Mouse (Mus musculus): ENCODE results near the gene Celf5. TPM values are rescaled to one million over a fixed set of nuclear protein-coding genes. Genes with fewer than 3 reads are reported as not detected.

Celf5 gene
- polyA plus RNA-seq, 1 experiment = 309 TPM

DNA sequence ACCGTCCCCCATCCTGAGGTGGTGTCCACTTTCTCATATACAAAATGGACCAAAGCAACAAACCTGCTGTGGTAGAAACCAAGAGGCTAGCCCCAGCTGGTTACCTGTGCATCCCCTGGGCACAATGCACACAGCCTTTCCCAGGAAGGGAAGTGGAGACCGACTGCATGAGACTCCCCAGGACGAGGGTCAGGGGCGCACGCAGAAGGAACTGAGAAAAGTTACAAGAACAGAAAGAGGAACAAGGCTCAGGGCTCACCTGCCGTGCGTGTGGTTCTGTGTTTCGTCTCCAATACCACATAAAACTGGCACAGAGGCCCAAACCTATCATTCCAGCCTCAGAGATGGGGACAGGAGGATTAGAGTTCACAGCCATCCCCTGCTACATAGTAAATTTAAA lies 34.7 kb upstream of the Celf5 start:
- TF ChIP-seq CTCF (IDR thresholded peaks at IDR 0.05; ENCODE audit: extremely low read depth, insufficient read depth, low read length) (no peak), POLR2A (IDR thresholded peaks at IDR 0.05; ENCODE audit: extremely low read depth, insufficient read depth, low read length) (no peak)
- Histone ChIP-seq H3K4me1 (ENCODE audit: control insufficient read depth, insufficient read depth, low read length) (no peaks in the 10 kb centered on the region), H3K27ac (ENCODE audit: insufficient read depth, low read length) (peak overlapping the region; percentile 55; the same call in 1 of the 2 replicates), H3K4me3 (ENCODE audit: insufficient read depth, low read length) (no peak overlapping the region)

DNA sequence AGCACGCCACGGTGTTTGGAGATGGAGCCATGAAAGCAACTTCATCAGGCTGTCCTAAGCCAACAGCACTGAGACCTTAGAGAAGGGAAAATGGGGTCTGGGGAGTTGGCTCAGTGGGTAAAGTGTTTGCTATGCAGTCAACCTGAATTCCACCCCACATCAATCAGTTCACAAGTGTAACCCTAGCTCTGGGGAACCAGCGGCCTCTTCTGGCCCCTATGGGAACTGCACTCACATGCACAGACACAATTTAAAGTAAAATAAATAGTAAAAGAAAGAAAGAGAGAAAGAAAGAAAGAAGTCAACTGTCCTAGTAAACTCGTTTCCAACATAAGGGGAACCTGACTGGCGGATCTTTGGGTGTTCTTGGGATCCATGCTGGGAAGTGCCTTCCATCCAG lies 31.3 kb upstream of the Celf5 start:
- no peak overlapping the region for H3K4me3 ChIP-seq (ENCODE audit: insufficient read depth, low read length)
- no peak for TF ChIP-seq POLR2A (IDR thresholded peaks at IDR 0.05; ENCODE audit: extremely low read depth, insufficient read depth, low read length)
- no peak for TF ChIP-seq CTCF (IDR thresholded peaks at IDR 0.05; ENCODE audit: extremely low read depth, insufficient read depth, low read length)
- H3K27ac ChIP-seq (ENCODE audit: insufficient read depth, low read length) = no peak overlapping the region
- H3K4me1 ChIP-seq (ENCODE audit: control insufficient read depth, insufficient read depth, low read length) = no peaks in the 10 kb centered on the region

DNA sequence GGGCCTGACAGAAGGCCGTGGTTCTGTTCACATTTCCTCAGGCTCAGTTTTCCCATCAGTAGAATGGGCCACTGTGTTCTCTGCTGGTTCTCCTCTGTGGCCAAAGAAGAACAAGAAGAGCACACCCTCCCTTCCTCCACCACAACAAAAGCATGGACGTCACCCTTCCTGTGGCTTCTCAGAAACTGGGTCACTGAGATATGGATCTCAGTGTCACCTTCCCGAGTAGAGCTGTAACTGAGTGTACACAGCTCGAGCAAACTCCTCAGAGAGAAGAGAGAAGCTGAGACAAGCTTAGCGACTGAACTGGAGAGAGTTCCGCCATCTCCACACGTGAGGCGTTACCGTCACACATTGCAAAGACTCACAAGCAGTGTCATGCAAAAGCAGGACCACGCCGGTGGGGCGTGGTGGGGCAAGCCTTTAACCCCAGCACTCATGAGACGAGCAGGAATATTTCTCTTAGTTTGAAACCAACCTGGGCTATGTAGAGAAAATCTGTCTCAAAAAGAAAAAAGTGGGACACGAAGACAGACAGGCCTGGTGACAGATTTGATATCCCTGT lies 27.8 kb upstream of the Celf5 start:
- H3K27ac ChIP-seq (ENCODE audit: insufficient read depth, low read length) = no peak overlapping the region

DNA sequence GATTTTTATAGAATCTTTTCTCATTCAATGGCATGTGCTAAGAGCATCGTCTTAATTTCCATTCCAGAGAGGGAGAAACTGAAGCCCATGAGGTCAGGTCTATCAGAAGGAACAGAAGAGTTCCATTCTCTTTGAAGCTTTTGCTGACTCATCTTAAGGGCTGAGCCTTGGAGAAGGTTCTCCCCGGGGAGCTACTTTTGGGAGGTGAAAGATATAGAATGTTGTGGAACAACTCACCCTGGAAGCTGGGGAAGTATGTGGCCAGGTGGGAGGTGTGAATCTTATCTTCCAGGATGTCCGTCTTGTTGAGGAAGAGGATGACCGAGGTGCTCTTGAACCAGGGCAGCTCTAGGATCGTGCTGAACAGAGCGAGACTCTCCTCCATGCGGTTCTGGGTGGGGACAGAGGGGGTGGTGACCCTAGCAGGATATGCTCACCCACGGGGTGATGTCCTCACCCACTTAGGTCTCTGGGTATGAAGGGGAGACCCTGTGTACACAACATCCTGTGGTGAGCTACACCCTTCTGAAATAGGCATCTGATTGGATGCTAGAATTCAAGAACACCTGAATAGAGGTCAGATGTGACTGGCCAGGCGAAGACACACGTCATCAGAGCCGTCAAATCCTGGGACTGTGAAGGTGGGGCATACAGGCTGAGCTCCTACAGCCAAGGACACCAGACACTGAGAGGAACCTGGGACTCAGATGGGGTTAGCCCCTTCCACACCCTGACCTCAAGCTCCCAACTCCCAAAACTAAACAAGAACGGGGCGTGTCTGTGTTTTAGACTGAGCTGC lies 25.4 kb upstream of the Celf5 start:
- no peak overlapping the region for H3K4me3 ChIP-seq (ENCODE audit: insufficient read depth, low read length)
- H3K4me1 ChIP-seq (ENCODE audit: control insufficient read depth, insufficient read depth, low read length) = no peaks in the 10 kb centered on the region
- H3K27ac ChIP-seq (ENCODE audit: insufficient read depth, low read length) = no peak overlapping the region
- TF ChIP-seq CTCF (IDR thresholded peaks at IDR 0.05; ENCODE audit: extremely low read depth, insufficient read depth, low read length) = no peak
- TF ChIP-seq POLR2A (IDR thresholded peaks at IDR 0.05; ENCODE audit: extremely low read depth, insufficient read depth, low read length) = no peak

More for the DNA sequence above, 27.8 kb upstream of the Celf5 start:
- Histone ChIP-seq H3K4me1 (ENCODE audit: control insufficient read depth, insufficient read depth, low read length) (no peaks in the 10 kb centered on the region), H3K4me3 (ENCODE audit: insufficient read depth, low read length) (no peak overlapping the region)
- TF ChIP-seq CTCF (IDR thresholded peaks at IDR 0.05; ENCODE audit: extremely low read depth, insufficient read depth, low read length) = no peak
- TF ChIP-seq POLR2A (IDR thresholded peaks at IDR 0.05; ENCODE audit: extremely low read depth, insufficient read depth, low read length) = no peak

DNA sequence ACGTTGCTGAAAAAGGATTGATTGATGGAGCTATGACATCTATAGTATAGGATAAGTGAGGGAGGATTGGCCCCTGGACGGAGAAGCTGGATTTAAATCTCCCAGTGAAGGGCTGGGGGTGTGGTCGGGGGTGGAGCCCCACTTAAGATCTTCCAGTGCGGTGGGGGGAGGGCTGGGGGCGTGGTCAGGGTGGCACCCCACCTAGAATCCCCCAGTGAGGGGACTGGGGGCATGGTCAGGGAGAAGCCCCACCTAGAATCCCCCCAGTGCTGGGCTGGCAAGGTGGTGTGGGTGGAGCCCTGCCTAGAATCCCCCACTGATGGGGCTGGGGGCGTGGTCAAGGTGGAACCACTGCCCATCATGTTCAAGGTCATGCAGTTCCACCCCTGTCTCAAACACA lies 24.6 kb upstream of the Celf5 start:
- H3K4me1 ChIP-seq (ENCODE audit: control insufficient read depth, insufficient read depth, low read length) = no peaks in the 10 kb centered on the region
- TF ChIP-seq CTCF (IDR thresholded peaks at IDR 0.05; ENCODE audit: extremely low read depth, insufficient read depth, low read length) (no peak), POLR2A (IDR thresholded peaks at IDR 0.05; ENCODE audit: extremely low read depth, insufficient read depth, low read length) (no peak)
- no peak overlapping the region for H3K4me3 ChIP-seq (ENCODE audit: insufficient read depth, low read length)
- no peak overlapping the region for H3K27ac ChIP-seq (ENCODE audit: insufficient read depth, low read length)

DNA sequence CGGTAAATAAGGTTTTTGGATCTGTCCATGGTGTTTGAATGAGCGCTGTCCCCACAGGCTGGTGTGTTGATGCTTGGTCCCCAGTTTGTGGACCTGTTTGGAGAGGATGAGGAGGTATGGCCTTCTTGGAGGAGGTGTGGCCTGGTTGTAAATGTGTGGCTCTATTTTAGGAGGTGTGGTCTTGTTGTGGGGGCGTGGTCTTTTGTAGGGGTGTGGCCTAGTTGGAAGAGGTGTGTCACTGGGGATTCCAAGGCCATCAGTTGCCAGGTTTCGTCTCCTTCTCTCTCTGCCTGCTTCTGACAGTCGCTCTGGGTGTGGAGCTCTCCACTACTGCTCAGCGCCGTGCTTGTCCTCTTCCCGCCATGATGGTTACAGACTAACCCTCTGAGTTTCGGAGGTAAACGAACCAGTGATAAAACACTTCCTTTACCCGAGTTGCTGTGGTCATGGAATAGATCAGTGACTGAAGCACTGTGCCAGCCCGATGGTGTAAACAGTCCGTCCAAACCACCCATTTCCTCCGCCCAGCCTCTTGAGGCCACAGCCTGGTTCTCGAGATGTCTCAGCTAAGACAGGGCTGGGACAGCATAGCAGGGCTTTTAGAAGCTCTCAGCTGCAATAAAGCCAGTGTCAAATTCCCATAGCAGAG lies 22.6 kb upstream of the Celf5 start:
- Histone ChIP-seq H3K27ac (ENCODE audit: insufficient read depth, low read length) (no peak overlapping the region), H3K4me1 (ENCODE audit: control insufficient read depth, insufficient read depth, low read length) (no peaks in the 10 kb centered on the region), H3K4me3 (ENCODE audit: insufficient read depth, low read length) (no peak overlapping the region)
- TF ChIP-seq CTCF (IDR thresholded peaks at IDR 0.05; ENCODE audit: extremely low read depth, insufficient read depth, low read length) (no peak), POLR2A (IDR thresholded peaks at IDR 0.05; ENCODE audit: extremely low read depth, insufficient read depth, low read length) (no peak)

DNA sequence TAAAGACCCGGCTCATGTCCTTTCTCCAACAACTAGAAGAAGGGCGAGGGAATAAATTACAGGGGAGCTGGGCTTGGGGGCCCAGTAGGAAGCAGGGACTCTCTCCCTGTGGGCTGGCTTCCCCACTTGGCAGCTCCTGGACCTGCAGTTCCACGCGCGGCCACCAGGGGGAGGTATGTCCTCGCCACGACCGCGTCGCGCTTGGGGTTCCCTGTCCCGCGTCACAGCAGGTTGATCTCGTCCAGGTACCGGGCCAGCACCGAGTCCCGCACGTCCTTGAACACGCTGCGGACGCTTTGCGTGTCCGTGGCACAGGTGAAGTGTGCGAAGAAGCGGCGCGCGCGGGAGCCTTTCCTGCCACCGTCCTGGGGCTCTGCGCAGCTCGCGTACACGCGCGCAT lies 20.1 kb upstream of the Celf5 start:
- Histone ChIP-seq H3K4me1 (ENCODE audit: control insufficient read depth, insufficient read depth, low read length) (no peaks in the 10 kb centered on the region), H3K27ac (ENCODE audit: insufficient read depth, low read length) (no peak overlapping the region), H3K4me3 (ENCODE audit: insufficient read depth, low read length) (peak overlapping the region; percentile 30)
- TF ChIP-seq POLR2A (IDR thresholded peaks at IDR 0.05; ENCODE audit: extremely low read depth, insufficient read depth, low read length) (no peak), CTCF (IDR thresholded peaks at IDR 0.05; ENCODE audit: extremely low read depth, insufficient read depth, low read length) (peak; percentile 89)

DNA sequence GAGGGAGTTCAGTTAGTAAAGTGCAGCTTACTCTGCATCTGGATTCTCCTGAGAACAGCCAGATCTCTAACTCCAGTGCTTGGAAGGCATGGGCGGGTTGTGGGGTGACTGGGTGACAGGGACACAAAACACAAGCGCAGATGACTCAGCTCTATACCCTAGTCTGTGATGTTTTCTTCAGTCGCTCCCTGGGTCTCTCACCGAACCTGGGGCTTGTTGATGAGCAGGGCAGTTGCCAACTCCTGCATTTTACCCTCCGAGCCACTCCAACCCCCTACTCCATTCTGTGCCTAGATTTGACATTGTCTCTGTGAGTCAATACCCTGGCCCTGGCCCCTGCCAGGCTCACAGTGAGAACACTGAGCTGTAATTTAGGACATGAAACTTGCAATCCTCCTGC lies 19.4 kb upstream of the Celf5 start:
- no peak overlapping the region for H3K27ac ChIP-seq (ENCODE audit: insufficient read depth, low read length)
- TF ChIP-seq CTCF (IDR thresholded peaks at IDR 0.05; ENCODE audit: extremely low read depth, insufficient read depth, low read length) (no peak), POLR2A (IDR thresholded peaks at IDR 0.05; ENCODE audit: extremely low read depth, insufficient read depth, low read length) (no peak)
- H3K4me3 ChIP-seq (ENCODE audit: insufficient read depth, low read length) = no peak overlapping the region

DNA sequence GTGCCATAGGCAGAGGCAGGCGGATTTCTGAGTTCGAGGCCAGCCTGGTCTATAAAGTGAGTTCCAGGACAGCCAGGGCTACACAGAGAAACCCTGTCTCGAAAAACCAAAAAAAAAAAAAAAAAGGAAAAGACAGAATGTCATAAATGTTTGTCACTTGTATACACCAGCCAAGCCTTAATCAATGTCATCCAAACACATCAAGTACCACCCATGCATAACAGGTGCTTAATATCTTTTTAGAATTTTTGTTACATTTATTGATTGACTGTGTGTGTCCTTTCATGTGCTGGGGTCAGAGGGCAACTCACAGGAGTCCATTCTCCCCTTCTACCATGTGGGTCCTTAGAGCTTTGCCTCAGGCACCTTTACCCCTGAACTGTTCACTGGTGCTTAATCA lies 17.5 kb upstream of the Celf5 start, which contains the start of gene S1pr4:
S1pr4 (minus strand) TSS at position 101 of the 400 bp plus-strand sequence.
- TF ChIP-seq POLR2A (IDR thresholded peaks at IDR 0.05; ENCODE audit: extremely low read depth, insufficient read depth, low read length) = no peak
- TF ChIP-seq CTCF (IDR thresholded peaks at IDR 0.05; ENCODE audit: extremely low read depth, insufficient read depth, low read length) = no peak
- no peak within 1 kb of the TSS for H3K4me3 ChIP-seq (ENCODE audit: insufficient read depth, low read length)
- peak within 1 kb of the TSS; percentile 7; the same call in 1 of the 2 replicates for H3K27ac ChIP-seq (ENCODE audit: insufficient read depth, low read length)
- no peaks in the 10 kb centered on the region; the same call in 1 of the 2 replicates for H3K4me1 ChIP-seq (ENCODE audit: control insufficient read depth, insufficient read depth, low read length)

More for the DNA sequence above, 19.4 kb upstream of the Celf5 start:
- H3K4me1 ChIP-seq (ENCODE audit: control insufficient read depth, insufficient read depth, low read length) = no peaks in the 10 kb centered on the region

Data from cortical plate, adult 2 months (tissue).